Mouse (Mus musculus): ENCODE measurements around the gene 4930447C04Rik.

DNA sequence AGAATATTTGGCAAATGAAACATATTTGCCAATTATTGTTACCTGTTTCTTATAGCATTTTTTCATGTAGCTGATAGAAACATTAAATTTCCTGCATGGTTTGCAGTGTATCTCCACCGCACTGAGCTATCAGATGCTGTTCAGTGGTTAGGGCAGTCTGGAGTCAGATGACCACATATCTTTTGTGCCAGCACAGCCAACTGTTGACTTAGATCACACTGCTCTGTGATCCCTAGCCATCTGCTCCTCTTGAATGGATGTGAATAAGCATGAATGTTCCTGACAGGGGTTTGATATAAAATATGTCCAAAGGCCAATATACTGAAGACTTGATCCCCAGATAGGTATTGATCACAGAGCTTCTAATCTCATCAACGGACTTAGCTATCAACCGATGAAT is 17.9 kb upstream of the 4930447C04Rik start:
- no peak for TF ChIP-seq EP300 (IDR thresholded peaks at IDR 0.05; ENCODE audit: low read depth)
- TF ChIP-seq CTCF (IDR thresholded peaks at IDR 0.05; ENCODE audit: low read depth): no peak

Data from liver, embryonic 14.5 days (tissue).